Mouse (Mus musculus): ENCODE data around the gene Dcaf6.
A peak's percentile ranks its signal among the peaks of the same experiment; 100 is the strongest.

Gene Dcaf6

DNA sequence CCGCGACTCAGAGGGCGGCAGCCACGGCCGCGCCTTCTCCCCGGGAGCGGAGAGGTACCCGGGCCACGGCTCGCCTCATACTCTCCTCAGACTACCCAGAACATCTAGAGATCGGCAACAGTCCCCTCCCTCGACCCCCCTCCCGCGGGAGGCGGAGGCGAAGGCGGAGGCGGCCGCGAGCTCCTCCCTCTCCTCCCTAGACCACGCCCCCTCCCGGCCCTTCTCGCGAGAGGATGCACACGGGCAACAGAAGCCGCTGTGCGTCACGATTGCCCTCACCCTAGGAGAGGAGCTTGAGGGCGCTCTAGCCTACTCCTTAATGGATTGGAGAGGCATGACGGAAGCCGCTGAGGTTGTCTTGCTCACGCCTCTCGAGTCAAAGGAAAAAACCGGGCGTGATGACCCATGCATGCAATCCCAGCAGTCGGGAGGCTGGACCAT lies at the start of gene Dcaf6, which contains the start of gene Mpc2:
TSS of gene Dcaf6 (minus strand) at position 116 of the 441 bp plus-strand sequence.
TSS of gene Mpc2 (plus strand) at position 278 of the 441 bp plus-strand sequence.
- DNase-seq (ENCODE audit: low read depth, low spot score) = peak; percentile 96

DNA sequence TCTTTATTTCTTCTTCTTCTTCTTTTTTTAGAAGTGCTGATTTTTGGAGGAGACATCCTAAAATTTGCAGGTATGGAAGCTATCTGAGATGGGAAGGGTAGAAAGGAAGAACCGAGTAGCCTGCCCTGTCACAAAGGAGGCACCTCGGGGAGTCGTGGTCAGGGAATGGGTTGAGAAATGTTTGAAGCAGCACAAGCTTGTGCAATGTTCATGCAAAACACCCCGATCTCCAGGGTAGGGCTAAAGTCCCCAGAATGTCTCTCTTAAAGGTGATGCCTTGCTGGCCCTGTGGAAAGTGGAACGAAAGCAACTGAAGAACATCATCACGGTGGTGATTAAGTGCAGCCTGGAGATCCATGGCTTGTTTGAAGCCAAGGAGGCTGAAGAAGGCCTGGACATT lies 46.0 kb upstream of the Dcaf6 start:
- no peak for DNase-seq (ENCODE audit: low read depth, low spot score)

DNA sequence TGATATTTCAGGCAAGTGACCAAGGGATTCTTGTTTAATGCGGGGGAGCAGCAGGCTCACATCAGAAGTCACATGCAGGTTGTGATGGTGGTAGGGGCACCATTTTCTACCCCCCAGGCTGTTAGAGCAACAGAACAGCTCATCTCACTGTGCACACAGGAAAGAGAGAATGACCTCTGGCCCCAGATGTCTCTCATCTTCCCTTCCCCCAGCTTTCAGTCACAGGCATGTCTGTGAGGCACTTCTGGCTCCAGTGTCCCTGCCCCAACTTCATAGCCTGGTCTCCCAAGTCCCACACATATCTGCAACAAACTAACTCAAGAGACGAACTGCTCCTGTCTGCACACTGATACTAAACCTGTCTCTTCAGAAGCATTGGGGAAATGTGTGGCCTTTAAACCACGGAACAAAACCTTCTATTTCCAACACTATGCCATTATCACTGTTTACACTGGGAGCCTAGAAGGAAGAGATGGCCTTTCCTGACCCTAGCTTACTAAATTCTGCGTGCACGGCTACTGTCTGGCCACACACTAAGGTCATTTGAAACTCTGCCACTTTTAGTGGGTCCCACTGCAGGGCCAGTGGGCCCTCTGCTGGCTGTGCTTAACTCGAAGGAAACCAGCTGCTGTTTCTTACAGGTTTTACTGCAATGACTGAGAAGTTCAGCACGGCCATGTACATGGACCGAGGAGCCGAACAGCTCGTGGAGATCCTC lies 43.2 kb upstream of the Dcaf6 start:
- peak; percentile 20 for DNase-seq (ENCODE audit: low read depth, low spot score)

DNA sequence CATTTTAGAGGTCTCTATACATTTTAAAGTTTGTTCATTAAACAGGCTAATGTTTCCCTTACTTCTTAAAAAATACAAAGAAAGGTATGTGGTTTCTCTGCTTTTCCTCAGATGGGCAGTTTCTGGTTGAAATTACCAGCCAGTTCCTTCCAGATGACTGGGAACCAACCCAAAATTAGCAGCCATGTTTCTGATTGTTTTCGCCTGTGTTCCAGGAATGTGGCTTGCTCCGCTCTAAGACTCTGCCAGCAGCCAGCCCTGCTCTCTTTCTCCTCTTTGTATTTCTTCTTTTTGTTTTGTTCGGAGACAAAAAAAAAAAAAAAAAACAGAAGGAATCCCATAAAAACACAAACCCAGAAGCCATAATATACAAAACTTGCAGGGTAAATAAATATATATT lies 38.6 kb upstream of the Dcaf6 start:
- DNase-seq (ENCODE audit: low read depth, low spot score) = peak; percentile 25

GRCm38 (mm10) chr1:165489197-165489596 lies 28.9 kb upstream of the Dcaf6 start:
- DNase-seq (ENCODE audit: low read depth, low spot score) = no peak

DNA sequence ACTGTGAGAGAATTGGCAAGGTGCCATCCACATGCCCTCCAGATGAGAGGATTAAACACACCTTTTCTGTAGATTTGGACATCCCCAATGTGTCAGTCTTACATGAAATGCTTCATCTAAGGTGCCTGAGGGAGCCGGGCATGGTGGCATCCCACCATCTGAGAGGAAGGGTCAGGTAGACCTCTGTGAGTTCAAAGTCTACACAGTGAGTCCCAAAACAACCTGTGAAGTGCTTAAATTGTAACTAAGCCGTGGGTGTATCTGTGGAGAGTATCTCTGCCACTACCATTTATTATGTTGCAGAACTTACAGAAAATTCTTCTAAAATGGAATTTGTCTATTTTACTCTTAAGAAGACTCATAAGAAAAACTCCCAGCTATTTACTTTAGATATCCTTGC lies 25.8 kb upstream of the Dcaf6 start:
- DNase-seq (ENCODE audit: low read depth, low spot score) = no peak

- DNase-seq (ENCODE audit: low read depth, low spot score) = no peak
Measured at GRCm38 (mm10) chr1:165484688-165485233, 24.5 kb upstream of the Dcaf6 start, which contains the start of gene Adcy10. Adcy10 (plus strand) TSS chr1:165485183.

DNA sequence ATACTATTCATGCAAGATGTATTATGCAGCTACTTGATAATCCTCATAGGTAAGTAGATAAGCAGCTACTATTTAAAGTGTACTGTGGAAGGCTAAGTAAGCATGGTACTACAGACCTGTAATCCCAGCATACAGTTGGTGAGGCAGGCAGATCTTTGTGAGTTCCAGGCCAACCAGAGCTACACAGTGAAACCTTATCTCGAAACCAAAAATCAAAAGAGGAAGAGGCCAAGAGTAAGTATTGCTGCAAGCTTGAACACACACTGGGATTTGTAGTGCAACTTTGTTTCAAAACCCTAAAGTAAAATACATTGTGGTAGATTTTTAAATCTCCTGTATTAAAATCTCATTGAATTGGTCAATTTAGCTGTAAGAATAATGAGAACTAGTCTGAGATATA lies 11.2 kb upstream of the Dcaf6 start:
- DNase-seq (ENCODE audit: low read depth, low spot score) = no peak

GRCm38 (mm10) chr1:165469717-165470116 lies 9.4 kb upstream of the Dcaf6 start:
- no peak for DNase-seq (ENCODE audit: low read depth, low spot score)

DNA sequence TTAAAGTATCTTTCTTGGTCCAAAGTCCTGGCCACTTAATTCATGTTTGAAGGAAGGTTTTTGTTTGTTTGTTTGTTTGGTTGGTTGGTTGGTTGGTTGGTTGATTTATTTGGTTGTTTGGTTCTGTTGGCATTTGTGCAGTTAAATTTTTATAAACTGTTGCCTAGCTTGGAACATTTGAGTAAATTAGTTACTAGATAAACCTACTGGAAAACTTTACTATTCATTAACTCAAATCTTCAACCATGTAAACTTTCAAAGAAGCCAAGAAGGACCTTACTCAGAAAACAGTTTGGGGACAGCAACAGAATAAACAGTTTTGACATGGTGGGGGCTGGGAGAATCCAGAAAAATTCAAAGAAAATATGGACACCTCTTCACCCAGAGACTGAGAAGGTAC lies 8.7 kb upstream of the Dcaf6 start:
- DNase-seq (ENCODE audit: low read depth, low spot score) = no peak

DNA sequence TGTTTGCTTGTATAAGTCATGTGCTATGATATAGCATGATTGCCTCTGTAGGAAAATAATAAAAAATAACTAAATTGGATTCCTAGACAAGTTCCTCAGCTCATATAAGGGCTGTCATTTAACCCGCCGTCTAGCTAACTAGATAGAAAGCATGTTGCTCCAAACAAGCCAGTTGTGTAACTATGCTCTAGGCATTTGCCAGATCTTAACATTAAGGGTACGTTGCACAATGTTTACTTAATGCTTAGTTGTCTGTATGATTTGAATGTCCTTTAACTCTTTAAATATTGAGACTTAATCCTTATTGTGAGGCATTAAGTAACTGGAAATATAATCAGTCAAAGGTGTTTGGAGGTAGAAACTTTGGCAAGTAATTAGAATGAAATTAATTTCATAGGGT lies 4.3 kb upstream of the Dcaf6 start:
- no peak for DNase-seq (ENCODE audit: low read depth, low spot score)

- no peak for DNase-seq (ENCODE audit: low read depth, low spot score)
Measured at GRCm38 (mm10) chr1:165462861-165463260, 2.6 kb upstream of the Dcaf6 start.

DNA sequence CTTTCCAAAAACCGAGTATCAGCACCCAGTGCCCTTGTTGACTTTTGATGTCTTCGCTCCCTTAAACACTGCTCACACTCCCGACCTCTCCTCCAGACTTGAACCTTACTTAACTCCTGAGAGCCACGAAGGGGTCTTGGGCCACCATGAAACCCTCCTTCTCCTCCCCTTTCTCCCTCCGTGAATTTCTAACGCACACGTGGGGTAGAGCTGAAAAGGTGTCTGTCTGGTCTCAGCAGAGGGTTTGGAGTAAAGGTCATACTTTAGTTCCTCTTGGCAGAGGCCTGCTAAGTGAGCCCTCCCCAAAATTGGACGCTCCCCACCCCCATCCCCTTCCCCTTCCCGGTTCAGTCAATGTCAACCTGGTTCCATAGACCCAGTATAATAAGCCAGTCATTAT lies 1.4 kb upstream of the Dcaf6 start:
- DNase-seq (ENCODE audit: low read depth, low spot score) = peak; percentile 10

DNA sequence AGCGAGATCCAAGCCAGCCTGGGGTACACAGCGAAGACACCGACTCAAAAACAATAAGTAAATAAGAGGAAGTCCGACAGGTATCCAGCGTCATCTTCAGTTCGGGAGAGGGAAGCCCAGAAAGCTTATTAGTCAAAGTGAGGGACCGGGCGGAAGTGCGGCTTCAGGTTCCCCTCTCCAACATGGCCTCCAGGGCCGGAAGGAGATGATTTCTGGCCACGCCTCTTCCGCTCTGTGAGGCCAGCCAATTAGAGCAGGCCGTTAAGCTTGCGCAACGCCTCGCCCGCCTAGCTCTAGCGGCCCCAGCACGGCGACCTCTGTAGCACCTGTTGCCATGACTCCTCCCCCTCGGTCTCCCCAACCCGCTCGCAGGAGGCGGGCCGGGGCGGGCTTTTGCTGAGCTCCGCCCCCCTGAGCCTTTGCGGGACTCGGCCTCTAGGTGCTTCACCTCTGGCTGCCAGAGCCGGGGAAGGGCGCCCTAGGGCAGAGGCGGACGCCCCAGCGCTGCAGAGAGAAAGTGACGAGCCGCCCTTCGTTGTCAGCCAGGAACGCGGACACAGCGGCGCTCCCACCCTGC lies 614 bp upstream of the Dcaf6 start:
- DNase-seq (ENCODE audit: low read depth, low spot score) = peak; percentile 99

DNA sequence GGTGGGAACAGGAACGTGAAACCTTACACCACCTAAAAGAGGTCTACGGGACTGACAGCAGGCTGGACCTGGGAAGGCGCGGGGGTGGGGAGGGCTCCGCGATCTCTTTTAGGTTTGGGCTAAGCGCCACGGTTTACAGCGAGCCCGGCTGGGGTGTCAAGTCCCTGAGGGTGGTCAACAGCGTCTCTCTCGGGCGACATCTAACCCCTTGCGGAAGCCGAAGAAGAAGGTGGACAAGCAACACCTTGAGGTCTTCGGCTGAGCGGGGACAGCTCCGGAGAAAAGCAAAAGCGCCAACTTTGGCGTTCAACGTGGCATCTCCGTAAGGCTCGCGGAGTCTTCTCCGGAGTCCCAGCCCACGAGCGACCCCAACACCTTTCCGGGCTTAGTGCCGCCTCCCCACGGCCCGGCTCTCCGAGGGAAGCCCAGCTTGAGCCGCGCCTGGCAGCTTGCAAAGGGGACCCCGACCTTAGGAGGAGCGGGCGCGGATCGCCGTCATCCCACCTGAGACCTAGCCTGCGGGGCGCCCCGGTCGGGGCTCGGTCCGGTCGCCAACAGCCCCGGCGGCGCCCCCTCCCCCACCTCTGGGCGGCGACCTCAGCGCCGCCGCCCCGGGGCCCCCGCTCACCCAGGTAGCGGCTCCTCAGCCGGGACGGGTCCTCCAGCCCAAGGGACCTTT lies 633 bp downstream of the Dcaf6 start:
- no peak for DNase-seq (ENCODE audit: low read depth, low spot score)

GRCm38 (mm10) chr1:165459041-165459502 lies 1.2 kb downstream of the Dcaf6 start:
- DNase-seq (ENCODE audit: low read depth, low spot score) = peak; percentile 70

- DNase-seq (ENCODE audit: low read depth, low spot score) = no peak
Measured at GRCm38 (mm10) chr1:165441719-165442118, 18.6 kb downstream of the Dcaf6 start.

GRCm38 (mm10) chr1:165441201-165441600 lies 19.1 kb downstream of the Dcaf6 start:
- no peak for DNase-seq (ENCODE audit: low read depth, low spot score)

DNA sequence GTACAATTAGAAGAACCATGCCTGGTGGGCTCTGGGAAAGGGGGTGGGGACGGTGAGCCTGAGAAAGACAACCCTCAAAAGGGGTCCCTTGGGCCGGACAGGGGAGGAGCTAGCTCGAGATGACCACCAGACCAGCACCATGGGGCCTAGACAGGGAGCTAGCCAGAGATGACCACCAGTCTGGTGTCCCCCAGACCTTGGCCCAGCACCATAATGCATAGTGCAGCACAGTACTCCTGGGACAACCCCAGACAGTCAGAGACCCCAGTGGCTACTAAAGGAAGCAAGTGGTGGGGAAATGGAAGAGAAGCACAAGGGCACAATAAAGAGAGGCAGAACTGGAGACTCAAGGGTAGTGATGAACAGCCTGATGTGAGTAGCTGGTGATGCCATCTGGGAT lies 19.5 kb downstream of the Dcaf6 start:
- no peak for DNase-seq (ENCODE audit: low read depth, low spot score)

GRCm38 (mm10) chr1:165438289-165439021 lies 21.8 kb downstream of the Dcaf6 start:
- DNase-seq (ENCODE audit: low read depth, low spot score) = peak; percentile 77

DNA sequence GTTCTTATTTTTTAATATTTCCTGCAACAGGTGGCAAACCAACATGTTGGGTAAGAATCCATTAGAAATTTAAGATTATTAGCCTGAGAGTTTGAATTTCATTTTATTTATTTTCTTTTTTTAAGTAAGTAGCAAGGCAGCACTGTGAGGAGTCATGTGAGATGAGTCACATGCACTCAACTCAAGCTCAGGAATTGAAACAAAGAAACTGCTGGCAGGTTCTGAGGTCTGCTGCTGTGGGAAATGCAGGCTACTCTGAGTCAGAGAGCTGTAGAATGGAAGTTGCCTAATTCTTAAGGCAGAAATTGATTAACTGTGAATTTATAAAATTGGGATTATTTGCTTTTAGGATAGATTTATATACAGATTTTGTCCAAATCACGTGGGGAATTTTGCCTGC lies 27.4 kb downstream of the Dcaf6 start:
- DNase-seq (ENCODE audit: low read depth, low spot score) = peak; percentile 91

DNA sequence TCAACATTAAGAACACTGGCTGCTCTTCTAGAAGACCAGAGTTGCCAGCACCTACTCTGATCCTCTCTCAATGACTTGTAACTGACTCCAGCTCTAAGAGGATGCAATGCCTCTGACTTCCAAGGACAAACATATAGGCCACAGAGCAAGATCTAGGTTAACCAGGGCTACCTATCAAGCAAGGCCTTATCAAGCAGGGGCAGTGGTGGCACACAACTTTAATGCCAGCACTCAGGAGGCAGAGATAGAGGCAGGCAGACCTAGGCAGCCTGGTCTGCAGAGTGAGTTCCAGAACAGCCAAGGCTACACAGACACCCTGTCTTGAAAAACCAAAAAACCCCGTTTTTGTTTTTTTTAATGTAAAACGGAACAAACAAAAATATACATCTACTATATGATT lies 34.0 kb downstream of the Dcaf6 start:
- no peak for DNase-seq (ENCODE audit: low read depth, low spot score)

Measured in 3T3-L1 (cell line).